Mouse (Mus musculus): ENCODE results near the gene Kif6.

DNA sequence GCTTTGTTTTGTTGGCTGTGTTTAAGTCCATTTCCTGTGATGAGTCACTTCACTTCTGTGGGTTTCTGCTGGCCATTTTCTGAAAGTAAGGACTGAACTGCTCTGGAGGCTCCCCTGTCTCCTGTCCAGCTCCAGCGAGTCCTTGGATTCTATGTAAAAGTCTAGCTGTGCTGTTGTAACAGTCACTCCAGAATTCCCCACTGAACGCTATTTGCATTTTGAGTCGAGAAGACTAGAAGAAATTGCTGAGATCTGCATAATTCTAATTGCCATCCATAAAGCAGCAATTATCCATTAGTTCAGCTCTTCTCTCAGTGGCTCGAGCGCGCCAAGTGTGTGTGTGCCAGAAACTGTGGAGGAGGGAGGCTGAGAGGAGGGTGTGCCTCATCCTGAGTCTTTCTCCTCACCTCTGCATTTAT, 57.0 kb downstream of the Kif6 start:
- TF ChIP-seq CTCF (IDR thresholded peaks at IDR 0.05; ENCODE audit: low read depth) (no peak), EP300 (IDR thresholded peaks at IDR 0.05; ENCODE audit: low read depth) (no peak)
